Mouse (Mus musculus) inflammation-experienced regulatory T-cells, adult 6 months (primary cell): ENCODE measurements around the gene Vps18. TPM values are rescaled to one million over a fixed set of nuclear protein-coding genes. Genes with fewer than 3 reads are reported as not detected.

Experiments used
- ATAC-seq: one replicate; pipeline ENCODE4 v1.8.0; 2017
- polyA plus RNA-seq, 3 experiments: library from polyadenylated mRNA; unstranded; fragments of 100-300 nt; shearing (Covaris generic); gene quantifications; one replicate each; pipeline ENCODE4 v1.2.1; 2017

Gene Vps18
- polyA plus RNA-seq, 3 experiments from 2014 or later, result 5.5 to 6.1 (median 5.9) TPM

- ATAC-seq, result no peak
These were observed 4.3 kb downstream of the Vps18 start for GRCm38 (mm10) chr2:119292852-119293251.

DNA sequence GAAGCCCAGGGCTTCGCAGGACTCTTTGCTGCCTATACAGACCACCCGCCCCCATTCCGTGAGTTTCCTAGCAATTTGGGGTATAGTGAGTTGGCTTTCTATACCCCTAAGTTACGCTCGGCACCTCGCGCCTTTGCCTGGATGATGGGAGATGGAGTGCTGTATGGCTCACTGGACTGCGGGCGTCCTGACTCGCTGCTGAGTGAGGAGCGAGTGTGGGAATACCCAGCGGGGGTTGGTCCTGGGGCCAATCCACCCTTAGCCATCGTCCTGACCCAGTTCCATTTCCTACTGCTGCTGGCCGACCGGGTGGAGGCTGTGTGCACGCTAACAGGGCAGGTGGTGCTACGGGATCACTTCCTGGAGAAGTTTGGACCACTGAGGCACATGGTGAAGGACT is 4.8 kb downstream of the Vps18 start:
- no peak for ATAC-seq

GRCm38 (mm10) chr2:119293776-119294390 is 5.3 kb downstream of the Vps18 start:
- ATAC-seq, result no peak

DNA sequence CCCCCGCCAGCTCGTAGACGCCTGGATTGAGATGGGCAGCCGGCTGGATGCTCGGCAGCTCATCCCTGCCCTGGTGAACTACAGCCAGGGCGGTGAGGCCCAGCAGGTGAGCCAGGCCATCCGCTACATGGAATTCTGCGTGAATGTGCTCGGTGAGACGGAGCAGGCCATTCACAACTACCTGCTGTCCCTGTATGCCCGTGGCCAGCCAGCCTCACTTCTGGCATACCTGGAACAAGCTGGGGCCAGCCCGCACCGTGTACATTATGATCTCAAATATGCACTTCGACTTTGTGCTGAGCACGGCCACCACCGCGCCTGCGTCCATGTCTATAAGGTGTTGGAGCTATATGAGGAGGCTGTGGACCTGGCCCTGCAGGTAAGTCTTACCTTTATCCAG is 5.9 kb downstream of the Vps18 start:
- no peak for ATAC-seq

GRCm38 (mm10) chr2:119296756-119297155 is 8.2 kb downstream of the Vps18 start:
- ATAC-seq, result no peak

- no peak for ATAC-seq
These were observed 9.0 kb downstream of the Vps18 start for GRCm38 (mm10) chr2:119297506-119297905.

GRCm38 (mm10) chr2:119298330-119298729 is 9.8 kb downstream of the Vps18 start:
- ATAC-seq, result no peak

- no peak for ATAC-seq
These were observed 10.3 kb downstream of the Vps18 start for GRCm38 (mm10) chr2:119298839-119299238.

- ATAC-seq, result peak; percentile 88
These were observed 11.7 kb downstream of the Vps18 start for GRCm38 (mm10) chr2:119299981-119300818.

DNA sequence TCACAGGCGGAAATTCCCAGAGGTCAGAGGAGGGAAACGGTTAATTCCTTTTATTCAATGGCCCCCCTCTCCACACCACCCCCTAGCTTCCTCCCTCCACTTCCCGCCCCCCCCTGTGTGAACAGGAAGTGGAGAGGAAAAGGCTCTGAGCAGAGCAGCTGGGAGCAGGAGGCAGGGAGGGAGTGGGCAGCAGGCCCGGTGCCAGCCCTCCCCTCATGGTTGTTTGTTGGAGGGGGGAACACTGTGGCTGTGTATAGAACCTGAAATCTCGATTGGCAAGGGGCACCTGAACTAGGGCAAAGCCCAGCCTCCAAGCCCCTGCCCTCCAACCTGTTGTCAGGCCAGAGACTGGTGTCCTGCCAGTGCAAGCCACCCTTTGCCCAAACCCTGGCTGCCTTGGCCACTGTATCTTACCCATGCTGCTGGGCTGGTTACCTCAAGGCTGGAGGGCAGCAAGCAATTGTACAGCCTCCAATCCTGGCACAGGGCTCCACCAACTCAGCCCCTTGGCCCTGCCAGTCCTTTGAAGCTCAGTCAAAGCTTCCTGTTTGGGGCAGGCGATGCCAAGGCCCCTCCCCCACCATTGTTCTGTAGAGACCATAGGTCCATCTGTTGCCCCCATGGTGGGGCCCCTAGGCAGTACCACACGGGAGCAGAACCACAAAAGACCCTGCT is 12.4 kb downstream of the Vps18 start:
- ATAC-seq, result peak; percentile 42

DNA sequence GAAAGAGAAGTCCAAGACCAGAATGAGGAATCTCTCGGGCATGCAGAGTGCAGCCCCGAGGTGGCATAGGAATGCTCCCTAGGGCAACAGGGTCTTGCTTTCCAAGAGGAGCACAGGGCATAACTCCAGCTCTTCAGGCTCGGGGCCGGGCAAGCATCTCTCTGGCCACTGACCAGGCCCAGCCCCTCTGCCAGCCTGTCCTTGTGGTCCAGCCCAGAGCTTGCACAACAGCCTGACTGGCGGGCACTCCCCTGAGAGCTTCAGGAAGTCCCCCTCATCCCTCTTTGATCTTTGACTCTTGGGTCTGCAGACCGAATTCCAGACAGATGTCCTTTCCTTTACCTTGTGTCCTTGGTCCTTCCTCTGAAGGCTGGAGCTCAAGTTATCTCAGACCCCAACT is 14.3 kb downstream of the Vps18 start:
- ATAC-seq, result no peak

DNA sequence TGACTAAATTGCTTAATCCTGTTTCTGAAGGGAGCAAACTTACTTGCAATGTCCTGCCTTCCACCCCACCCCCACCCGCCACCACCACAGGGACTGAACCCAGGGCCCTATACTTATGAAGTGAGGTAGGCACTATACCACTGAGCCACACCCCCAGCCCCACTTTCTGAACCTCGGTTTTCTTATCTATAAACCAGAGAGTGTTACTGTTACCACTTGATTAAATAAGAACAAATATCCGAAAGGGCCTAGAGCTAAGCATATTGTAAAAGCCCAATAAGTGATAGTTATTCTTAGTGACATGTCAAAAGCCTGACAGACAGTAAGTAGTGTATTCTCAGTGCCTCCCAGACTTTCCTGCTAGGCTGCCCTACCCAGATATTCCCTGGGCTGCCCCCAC is 15.9 kb downstream of the Vps18 start:
- ATAC-seq, result no peak

DNA sequence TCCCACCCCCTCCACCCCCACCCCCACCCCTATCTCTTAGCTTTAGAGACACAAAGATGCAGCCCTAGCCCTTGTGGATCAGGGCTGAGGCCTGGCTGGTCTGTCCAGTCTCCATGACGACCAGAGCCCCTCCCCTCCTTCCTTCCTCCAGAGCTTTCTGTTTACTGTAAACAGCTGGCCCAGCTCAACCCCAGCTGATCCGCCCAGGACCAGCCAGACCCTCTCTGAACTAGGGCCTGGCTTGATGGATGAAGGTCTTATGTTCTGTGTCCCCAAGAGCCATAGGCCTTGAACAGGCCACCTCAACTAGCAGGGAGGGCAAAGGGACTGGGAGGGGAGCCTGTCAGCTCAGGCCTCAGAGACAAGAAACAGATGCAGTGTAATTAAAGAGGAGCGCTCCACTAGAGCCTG is 16.3 kb downstream of the Vps18 start:
- no peak for ATAC-seq

DNA sequence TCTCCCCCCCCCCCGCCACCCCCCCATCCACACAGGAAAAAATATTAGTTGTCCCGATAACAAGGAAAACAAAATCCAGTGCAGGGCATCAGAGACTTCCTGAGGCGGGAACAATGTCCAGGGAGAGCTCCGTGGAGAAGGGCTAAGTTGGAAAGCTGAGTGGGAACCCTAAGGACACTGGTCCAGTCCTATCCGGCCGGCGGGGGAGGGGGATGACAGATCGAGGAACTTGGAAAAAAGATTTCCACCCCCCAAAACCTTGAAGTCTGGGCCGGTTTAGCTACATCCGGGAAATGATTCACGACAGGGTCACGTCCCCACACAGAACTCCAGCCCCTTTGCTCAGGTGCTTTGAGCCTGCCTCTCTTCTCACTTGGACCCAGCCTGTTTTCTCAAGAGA is 23.0 kb downstream of the Vps18 start:
- ATAC-seq, result no peak

GRCm38 (mm10) chr2:119312380-119312958 is 23.9 kb downstream of the Vps18 start:
- no peak for ATAC-seq

DNA sequence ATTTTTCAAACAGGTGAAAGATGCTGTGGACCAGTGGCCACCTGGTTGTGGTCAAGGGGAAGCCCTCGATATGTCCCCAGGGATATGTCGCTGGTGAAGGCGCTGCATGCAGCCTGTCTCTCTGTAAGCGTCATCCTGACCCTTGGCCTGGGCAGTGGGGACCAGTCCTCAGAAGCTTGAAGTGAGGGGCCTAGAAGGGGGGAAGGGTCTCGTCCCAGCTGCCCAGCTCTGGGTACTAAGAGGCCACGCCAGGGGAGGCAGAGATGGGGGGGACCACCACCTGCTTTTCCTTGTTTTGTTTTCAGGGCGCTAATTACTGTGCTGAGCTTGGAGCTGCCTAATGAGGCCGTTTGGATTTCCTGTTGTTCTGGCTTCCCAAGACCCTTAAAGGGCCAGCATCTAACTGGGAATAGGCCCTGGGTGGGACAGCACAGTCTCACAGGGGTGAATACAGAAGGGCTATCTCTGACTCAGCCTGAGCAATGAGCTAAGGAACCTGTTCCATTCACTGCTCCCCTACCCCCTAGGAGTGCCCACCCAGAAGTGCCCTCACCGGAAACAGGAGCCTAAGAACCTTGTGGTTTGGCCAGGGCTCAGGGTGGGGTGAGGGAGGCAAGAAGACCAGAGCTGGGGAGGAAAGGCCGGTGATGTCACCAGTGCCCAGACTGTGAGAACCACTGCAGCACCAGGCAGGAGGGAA is 25.4 kb downstream of the Vps18 start:
- no peak for ATAC-seq

DNA sequence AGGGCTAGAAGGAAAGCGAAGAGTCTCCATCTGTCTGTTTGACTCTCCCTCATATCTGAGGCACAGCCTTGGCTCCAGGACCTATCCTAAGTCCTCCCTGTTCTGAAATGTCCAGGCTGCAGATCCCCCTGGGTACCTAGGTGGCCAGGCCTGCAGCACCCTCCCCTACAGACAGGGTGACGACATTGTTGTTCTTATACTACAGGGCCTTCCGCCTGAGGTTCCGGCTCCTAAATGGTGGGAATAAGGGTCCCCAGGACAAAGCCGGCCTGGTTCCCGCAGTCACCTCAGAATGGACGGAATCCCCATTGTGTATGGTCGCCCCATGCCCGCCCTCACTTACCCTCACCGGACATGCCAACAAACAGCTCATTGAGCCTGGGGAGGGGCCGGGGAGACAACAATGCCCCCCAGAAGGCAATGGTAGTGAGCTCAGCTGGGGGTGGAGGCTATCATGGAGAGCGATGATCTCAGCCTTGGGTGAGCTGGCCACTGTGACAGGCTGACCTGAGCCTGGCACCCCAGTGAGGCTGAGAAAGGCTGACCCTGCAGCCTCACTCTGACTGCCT is 26.3 kb downstream of the Vps18 start:
- no peak for ATAC-seq

DNA sequence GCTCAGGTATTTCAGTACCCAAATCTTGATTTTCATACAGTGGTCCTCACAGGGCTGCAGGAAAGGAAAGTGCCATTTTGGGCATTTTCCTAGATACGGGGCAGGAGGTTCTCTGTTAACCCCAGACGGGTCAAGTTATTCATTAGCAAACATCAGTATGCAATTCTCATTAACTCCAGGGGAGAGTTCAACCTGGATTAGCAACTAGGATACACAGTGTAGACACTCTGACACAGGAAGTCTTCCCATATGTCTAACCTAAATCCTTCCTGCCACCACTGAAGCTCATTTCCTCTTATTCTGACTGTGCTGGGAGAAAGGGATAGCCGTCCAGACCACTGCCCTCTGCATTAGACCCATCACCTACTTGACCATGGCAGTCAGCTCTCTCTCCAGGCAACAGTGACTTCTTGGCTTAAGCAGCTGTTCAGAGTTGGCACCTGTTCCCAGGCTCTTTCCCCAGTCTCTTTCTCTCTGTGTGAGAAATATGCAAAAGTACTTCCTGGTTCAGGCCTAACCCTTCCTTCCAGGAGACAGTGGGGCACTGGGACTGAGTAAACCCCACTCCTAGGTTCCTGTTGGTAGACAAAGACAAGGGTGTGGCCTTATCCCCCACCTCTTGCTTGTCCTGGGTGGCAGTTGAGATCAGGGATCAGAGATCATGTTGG is 29.6 kb downstream of the Vps18 start:
- no peak for ATAC-seq

GRCm38 (mm10) chr2:119320571-119320970 is 32.0 kb downstream of the Vps18 start:
- ATAC-seq, result no peak

DNA sequence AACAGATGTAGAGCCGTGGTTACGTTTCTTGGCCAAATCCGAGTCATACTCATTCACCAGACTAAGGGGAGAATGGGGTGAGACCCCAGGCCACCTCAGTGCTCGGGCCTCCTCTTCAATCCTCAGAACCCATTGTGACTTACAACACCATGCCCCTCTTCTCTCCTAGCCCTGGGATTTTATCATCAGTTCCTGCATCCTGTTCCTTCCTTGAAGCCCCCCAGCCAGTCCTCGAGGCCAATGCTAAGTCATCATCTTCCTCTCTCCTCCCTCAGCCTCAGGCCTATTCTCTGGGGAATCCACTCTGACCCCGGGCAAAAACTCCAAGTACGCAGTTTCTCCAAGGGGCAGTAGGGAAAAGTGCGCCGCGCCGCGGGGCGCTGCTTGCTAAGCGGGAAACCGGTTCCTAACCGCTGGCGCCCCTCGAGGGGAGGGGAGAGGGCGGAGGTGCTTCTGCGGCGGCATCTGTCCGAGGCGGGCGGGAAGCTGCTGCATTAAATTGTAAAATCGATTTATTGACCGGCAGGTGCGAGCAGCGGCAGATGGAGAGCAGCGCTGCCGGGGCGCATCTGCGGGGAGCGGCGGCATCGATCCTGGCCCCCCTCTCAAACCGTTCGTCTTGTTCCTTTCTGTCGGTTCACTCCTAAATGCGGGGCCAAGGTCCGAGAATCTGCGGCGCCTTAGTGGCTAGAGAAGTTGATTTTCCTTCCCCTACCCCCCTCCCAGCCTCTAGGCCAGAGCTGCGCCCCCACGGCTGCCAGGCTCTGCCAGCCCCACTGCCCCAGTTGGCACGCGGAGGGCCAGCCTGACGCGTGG is 33.4 kb downstream of the Vps18 start:
- no peak for ATAC-seq
